Mouse (Mus musculus): ENCODE measurements around the gene Il1b. TPM values are rescaled to one million over a fixed set of nuclear protein-coding genes. Genes with fewer than 3 reads are reported as not detected.

The Il1b gene
- polyA plus RNA-seq, 1 experiment from 2014 or later, result 0.22 TPM

DNA sequence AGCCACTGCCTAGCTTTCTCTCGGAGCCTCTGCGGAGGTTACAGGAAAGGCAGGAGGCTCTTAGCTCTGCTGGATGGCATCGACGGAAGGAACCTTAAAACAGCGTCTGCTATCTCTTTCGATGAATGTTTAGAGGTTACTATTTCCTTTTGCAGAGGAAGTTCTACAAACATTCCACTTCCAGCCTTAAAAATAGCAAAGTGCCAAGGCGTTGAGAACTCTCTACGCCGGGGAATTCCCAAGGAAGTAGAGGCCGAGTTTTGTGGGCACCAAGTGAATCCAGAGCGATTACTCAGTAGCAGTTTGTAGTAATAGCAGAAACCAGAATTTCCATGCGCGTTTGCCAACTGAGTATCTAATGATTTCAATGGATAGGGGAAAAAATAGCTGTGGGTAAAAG lies 40.4 kb downstream of the Il1b start:
- H3K27me3 ChIP-seq (ENCODE audit: control insufficient read depth, insufficient read depth, low read length), result no peaks in the 10 kb centered on the region
- WGBS, result 71% methylated on average over 13 of the region's 13 CpGs
- no peak for TF ChIP-seq EP300 (optimal IDR thresholded peaks at IDR 0.05)
- TF ChIP-seq CTCF (IDR thresholded peaks at IDR 0.05; ENCODE audit: low read depth), result no peak
- no peak overlapping the region for H3K9ac ChIP-seq (ENCODE audit: low read length)
- no peaks in the 10 kb centered on the region for H3K9me3 ChIP-seq (ENCODE audit: control insufficient read depth, low read length)
- no peak overlapping the region for H3K4me2 ChIP-seq (replicated peaks; ENCODE audit: low read depth)
- no peak for ATAC-seq (ENCODE audit: low FRiP score, low TSS enrichment)
- H3K27ac ChIP-seq (replicated peaks), result no peak overlapping the region
- H3K4me3 ChIP-seq (ENCODE audit: low read depth, low read length), result no peak overlapping the region
- no peaks in the 10 kb centered on the region for H3K4me1 ChIP-seq (replicated peaks; ENCODE audit: control insufficient read depth, insufficient read depth)
- DNase-seq (ENCODE audit: low spot score), result no peak
- no peaks in the 10 kb centered on the region for H3K36me3 ChIP-seq (ENCODE audit: control insufficient read depth, insufficient read depth, low read length)

DNA sequence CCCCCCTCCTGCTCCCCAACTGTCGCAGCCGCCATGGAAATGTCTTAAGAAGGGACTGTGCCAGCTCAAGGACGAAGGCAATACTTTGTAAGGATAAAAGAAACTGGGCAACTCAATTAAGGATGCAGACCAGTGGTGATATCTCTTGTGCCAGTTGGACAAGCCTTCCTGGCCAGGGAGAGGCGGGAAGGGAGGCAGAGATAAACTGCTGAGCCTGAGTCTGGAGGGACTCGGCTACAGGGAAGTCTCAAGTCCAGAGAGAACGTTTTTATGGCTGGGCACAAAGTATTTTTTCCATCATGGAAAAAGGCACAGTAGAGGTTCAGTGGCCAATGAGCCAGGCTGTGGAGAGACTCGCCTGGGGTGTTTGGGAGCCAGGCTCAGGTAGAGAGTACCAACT lies 40.9 kb downstream of the Il1b start:
- no peak overlapping the region for H3K27ac ChIP-seq (replicated peaks)
- no peak for ATAC-seq (ENCODE audit: low FRiP score, low TSS enrichment)
- H3K4me3 ChIP-seq (ENCODE audit: low read depth, low read length), result no peak overlapping the region
- DNase-seq (ENCODE audit: low spot score), result no peak
- WGBS, result 65% methylated on average over 7 of the region's 7 CpGs
- H3K4me1 ChIP-seq (replicated peaks; ENCODE audit: control insufficient read depth, insufficient read depth), result no peaks in the 10 kb centered on the region
- H3K9ac ChIP-seq (ENCODE audit: low read length), result no peak overlapping the region
- H3K27me3 ChIP-seq (ENCODE audit: control insufficient read depth, insufficient read depth, low read length), result no peaks in the 10 kb centered on the region
- no peaks in the 10 kb centered on the region for H3K9me3 ChIP-seq (ENCODE audit: control insufficient read depth, low read length)
- H3K4me2 ChIP-seq (replicated peaks; ENCODE audit: low read depth), result no peak overlapping the region
- H3K36me3 ChIP-seq (ENCODE audit: control insufficient read depth, insufficient read depth, low read length), result no peaks in the 10 kb centered on the region
- no peak for TF ChIP-seq CTCF (IDR thresholded peaks at IDR 0.05; ENCODE audit: low read depth)
- TF ChIP-seq EP300 (optimal IDR thresholded peaks at IDR 0.05), result no peak

DNA sequence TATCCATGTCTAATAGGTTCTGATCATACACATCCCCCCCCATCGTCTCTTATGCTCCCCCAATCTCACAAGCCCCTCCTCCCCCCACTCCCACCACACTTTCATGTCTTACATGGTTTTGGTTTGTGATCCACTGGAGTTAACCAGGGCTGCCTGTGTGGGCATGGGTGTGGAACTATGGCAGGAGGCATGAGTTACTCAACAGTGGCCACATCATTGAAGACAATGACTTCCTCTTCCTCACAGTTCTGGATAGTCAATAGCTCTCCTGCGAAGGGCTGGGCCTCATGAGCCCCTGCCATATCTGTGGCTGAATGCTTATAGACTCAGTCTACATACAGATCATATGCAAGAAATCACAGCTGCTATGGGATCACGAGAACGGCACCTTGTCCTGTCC lies 42.7 kb downstream of the Il1b start:
- Histone ChIP-seq H3K4me1 (replicated peaks; ENCODE audit: control insufficient read depth, insufficient read depth) (no peaks in the 10 kb centered on the region), H3K27ac (replicated peaks) (no peak overlapping the region), H3K4me3 (ENCODE audit: low read depth, low read length) (no peak overlapping the region), H3K9me3 (ENCODE audit: control insufficient read depth, low read length) (no peaks in the 10 kb centered on the region), H3K4me2 (replicated peaks; ENCODE audit: low read depth) (no peak overlapping the region), H3K9ac (ENCODE audit: low read length) (no peak overlapping the region), H3K27me3 (ENCODE audit: control insufficient read depth, insufficient read depth, low read length) (no peaks in the 10 kb centered on the region), H3K36me3 (ENCODE audit: control insufficient read depth, insufficient read depth, low read length) (no peaks in the 10 kb centered on the region)
- no peak for DNase-seq (ENCODE audit: low spot score)
- WGBS, result 88% methylated on average over 4 of the region's 4 CpGs
- TF ChIP-seq EP300 (optimal IDR thresholded peaks at IDR 0.05), result no peak
- TF ChIP-seq CTCF (IDR thresholded peaks at IDR 0.05; ENCODE audit: low read depth), result no peak
- ATAC-seq (ENCODE audit: low FRiP score, low TSS enrichment), result no peak

GRCm38 (mm10) chr2:129324216-129324615 lies 46.7 kb downstream of the Il1b start:
- ATAC-seq (ENCODE audit: low FRiP score, low TSS enrichment), result no peak
- WGBS, result 57% methylated on average over 3 of the region's 3 CpGs
- no peaks in the 10 kb centered on the region for H3K4me1 ChIP-seq (replicated peaks; ENCODE audit: control insufficient read depth, insufficient read depth)

DNA sequence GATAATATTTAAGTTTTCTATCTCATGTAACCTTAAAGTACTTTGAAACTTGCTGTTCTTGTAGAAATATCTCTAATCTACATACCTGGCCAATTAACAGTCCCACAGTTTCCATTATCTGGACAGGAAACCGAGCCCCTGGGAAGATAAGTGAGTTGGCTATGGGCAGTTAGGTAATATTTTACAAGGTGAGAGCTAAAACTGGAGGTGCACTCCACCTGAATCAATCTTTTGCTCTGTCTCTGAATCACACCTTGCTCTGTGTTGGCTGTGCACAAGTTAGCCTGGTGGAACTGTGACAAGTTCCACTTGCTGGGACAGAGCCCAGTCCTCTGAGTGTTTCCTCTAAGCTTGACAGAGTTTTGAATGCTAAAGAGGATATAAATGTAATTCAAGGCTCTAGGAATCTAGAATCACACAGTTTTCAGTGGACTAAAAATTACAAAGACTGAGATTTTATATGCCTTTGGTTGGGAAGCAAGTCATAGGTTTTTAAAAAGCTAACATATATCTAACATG lies 48.8 kb downstream of the Il1b start:
- DNase-seq (ENCODE audit: low spot score), result no peak
- Histone ChIP-seq H3K36me3 (ENCODE audit: control insufficient read depth, insufficient read depth, low read length) (no peaks in the 10 kb centered on the region), H3K9ac (ENCODE audit: low read length) (no peak overlapping the region), H3K4me1 (replicated peaks; ENCODE audit: control insufficient read depth, insufficient read depth) (no peaks in the 10 kb centered on the region), H3K4me2 (replicated peaks; ENCODE audit: low read depth) (no peak overlapping the region), H3K9me3 (ENCODE audit: control insufficient read depth, low read length) (no peaks in the 10 kb centered on the region), H3K27me3 (ENCODE audit: control insufficient read depth, insufficient read depth, low read length) (no peaks in the 10 kb centered on the region), H3K27ac (replicated peaks) (no peak overlapping the region), H3K4me3 (ENCODE audit: low read depth, low read length) (no peak overlapping the region)
- no peak for ATAC-seq (ENCODE audit: low FRiP score, low TSS enrichment)
- TF ChIP-seq CTCF (IDR thresholded peaks at IDR 0.05; ENCODE audit: low read depth), result no peak
- TF ChIP-seq EP300 (optimal IDR thresholded peaks at IDR 0.05), result no peak
- 25% methylated on average over 1 of the region's 1 CpGs for WGBS

More at GRCm38 (mm10) chr2:129324216-129324615, 46.7 kb downstream of the Il1b start:
- no peak overlapping the region; the same call in 1 of the 2 replicates for H3K27ac ChIP-seq (replicated peaks)
- no peak overlapping the region for H3K4me3 ChIP-seq (ENCODE audit: low read depth, low read length)
- H3K4me2 ChIP-seq (replicated peaks; ENCODE audit: low read depth), result no peak overlapping the region
- TF ChIP-seq EP300 (optimal IDR thresholded peaks at IDR 0.05) (no peak), CTCF (IDR thresholded peaks at IDR 0.05; ENCODE audit: low read depth) (no peak)
- H3K36me3 ChIP-seq (ENCODE audit: control insufficient read depth, insufficient read depth, low read length), result no peaks in the 10 kb centered on the region
- H3K27me3 ChIP-seq (ENCODE audit: control insufficient read depth, insufficient read depth, low read length), result no peaks in the 10 kb centered on the region
- H3K9me3 ChIP-seq (ENCODE audit: control insufficient read depth, low read length), result no peaks in the 10 kb centered on the region
- H3K9ac ChIP-seq (ENCODE audit: low read length), result no peak overlapping the region
- no peak for DNase-seq (ENCODE audit: low spot score)

DNA sequence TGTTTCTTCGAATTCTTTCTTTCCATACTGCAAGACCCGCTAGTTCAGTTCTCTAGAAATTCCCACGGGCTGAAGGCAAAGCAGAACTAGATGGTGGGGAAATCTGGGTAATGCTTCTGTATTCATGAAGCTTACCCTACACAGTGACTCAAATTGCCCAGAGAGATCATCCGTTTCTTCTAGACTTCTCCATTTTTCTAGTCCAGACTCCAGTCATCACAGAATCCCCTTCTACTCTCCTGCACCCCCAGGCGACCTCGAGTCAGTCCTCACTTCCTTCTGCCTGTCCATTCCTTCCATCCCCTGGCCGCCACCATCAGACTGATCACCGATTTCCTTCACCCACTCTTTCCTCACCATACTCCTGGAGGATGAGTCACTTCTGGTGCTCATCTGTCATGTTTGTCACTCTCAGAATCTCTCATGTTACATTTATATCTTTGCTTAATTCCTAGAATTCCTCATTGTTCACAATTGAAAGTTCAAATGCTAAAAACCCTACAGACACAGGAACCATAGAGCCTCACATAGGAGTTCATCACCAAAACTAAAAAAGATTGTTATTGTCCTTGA lies 50.8 kb downstream of the Il1b start:
- Histone ChIP-seq H3K9me3 (ENCODE audit: control insufficient read depth, low read length) (no peaks in the 10 kb centered on the region), H3K9ac (ENCODE audit: low read length) (no peak overlapping the region), H3K36me3 (ENCODE audit: control insufficient read depth, insufficient read depth, low read length) (no peaks in the 10 kb centered on the region), H3K4me3 (ENCODE audit: low read depth, low read length) (no peak overlapping the region), H3K27ac (replicated peaks) (no peak overlapping the region), H3K27me3 (ENCODE audit: control insufficient read depth, insufficient read depth, low read length) (no peaks in the 10 kb centered on the region), H3K4me2 (replicated peaks; ENCODE audit: low read depth) (no peak overlapping the region), H3K4me1 (replicated peaks; ENCODE audit: control insufficient read depth, insufficient read depth) (no peaks in the 10 kb centered on the region)
- no peak for ATAC-seq (ENCODE audit: low FRiP score, low TSS enrichment)
- WGBS, result 70% methylated on average over 8 of the region's 8 CpGs
- no peak for DNase-seq (ENCODE audit: low spot score)
- TF ChIP-seq CTCF (IDR thresholded peaks at IDR 0.05; ENCODE audit: low read depth) (no peak), EP300 (optimal IDR thresholded peaks at IDR 0.05) (no peak)

All from stomach, postnatal 0 days (tissue).